9 mouse cellular contexts compared by ENCODE assay signal in genomic region chr12:15535822-15536221, GRCm38 (mm10).
DNase-seq lines count a peak whose midpoint lies in the region.
"Had no signal": no experiment of that assay in that cellular context is flagged by ENCODE, and none has a peak within 500 bp of the region (broad histone marks: within the 10 kb centered on the region; RNA-seq: fewer than 3 reads in every experiment).

No protein-coding gene starts in this region.

- H3K4me1 ChIP-seq in embryonic facial prominence, embryonic 10.5 days, result peaks cover 10% of the 10 kb centered on the region; the same call in 1 of the 2 replicates

- 11% methylated on average over 6 of the region's 6 CpGs for WGBS in embryonic facial prominence, embryonic 10.5 days

- no peaks in the 10 kb centered on the region for H3K27me3 ChIP-seq in embryonic facial prominence, embryonic 10.5 days (replicated peaks; ENCODE audit: low read depth, poor library complexity, severe bottlenecking)
- H3K27me3 ChIP-seq: heart, embryonic 15.5 days had no signal

- H3K36me3 ChIP-seq in embryonic facial prominence, embryonic 10.5 days (replicated peaks), result no peaks in the 10 kb centered on the region
- H3K36me3 ChIP-seq: heart, embryonic 15.5 days had no signal

- H3K4me3 ChIP-seq in embryonic facial prominence, embryonic 10.5 days, result no peak overlapping the region
- H3K4me3 ChIP-seq: heart, embryonic 15.5 days had no signal

- no peak overlapping the region for H3K27ac ChIP-seq in embryonic facial prominence, embryonic 10.5 days (replicated peaks)
- H3K27ac ChIP-seq: heart, embryonic 15.5 days had no signal

- DNase-seq in CD4-positive, CD25-positive, alpha-beta regulatory T cell, adult 2 months (ENCODE audit: low read depth, low spot score), result peak; percentile 88
- peak; percentile 58 for DNase-seq in adrenal gland, adult 8-10 months
- peak; percentile 84 for DNase-seq in embryonic facial prominence, embryonic 10.5 days (ENCODE audit: low spot score)
- DNase-seq in heart, adult 9 months (ENCODE audit: low spot score in 2 of 2), result peak; percentile 38 to 67
- peak; percentile 59 to 86 for DNase-seq in layer of hippocampus, adult 8-10 months (ENCODE audit: low spot score in 2 of 2)
- DNase-seq in lung, postnatal 36 days, result peak; percentile 93
- peak; percentile 56 for DNase-seq in retina, postnatal 7 days (ENCODE audit: low read depth, low spot score)
- DNase-seq in urinary bladder, adult 2 months (ENCODE audit: low spot score), result peak; percentile 56

- H3K9me3 ChIP-seq in embryonic facial prominence, embryonic 10.5 days, result no peaks in the 10 kb centered on the region
- H3K9me3 ChIP-seq: heart, embryonic 15.5 days had no signal
